Mouse (Mus musculus) kidney, adult 8-10 months (tissue): Measurements from ENCODE around the gene Smagp.
"Not testable (repeated sequence)": the region's sequence is repeated elsewhere in the genome, so short reads cannot be mapped to it uniquely, and the experiment has no call there.

Experiments used
- DNase-seq, 2 experiments: peaks; one replicate each; pipeline ENCODE4 v3.0.0; 2022

Gene Smagp

DNA sequence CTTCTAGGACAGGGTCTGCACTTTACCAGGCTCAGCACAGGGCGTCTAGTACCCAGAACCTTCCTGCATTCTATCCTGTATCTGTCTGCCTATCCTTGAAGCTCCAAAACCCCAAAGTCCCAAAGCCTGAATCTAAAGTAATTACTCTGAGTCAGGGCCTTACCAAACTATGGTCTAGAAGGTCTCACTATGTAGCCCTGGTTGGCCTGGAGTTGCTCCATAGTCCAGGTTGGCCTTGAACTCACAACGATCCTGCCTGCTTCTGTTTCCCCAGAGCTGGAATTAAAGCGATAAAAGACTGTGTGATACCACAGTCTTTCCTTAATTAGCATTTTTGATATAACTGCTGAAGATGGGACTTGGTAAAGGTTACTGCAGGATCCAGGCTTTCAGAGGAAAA is 12.3 kb downstream of the Smagp start:
- no peak for DNase-seq

DNA sequence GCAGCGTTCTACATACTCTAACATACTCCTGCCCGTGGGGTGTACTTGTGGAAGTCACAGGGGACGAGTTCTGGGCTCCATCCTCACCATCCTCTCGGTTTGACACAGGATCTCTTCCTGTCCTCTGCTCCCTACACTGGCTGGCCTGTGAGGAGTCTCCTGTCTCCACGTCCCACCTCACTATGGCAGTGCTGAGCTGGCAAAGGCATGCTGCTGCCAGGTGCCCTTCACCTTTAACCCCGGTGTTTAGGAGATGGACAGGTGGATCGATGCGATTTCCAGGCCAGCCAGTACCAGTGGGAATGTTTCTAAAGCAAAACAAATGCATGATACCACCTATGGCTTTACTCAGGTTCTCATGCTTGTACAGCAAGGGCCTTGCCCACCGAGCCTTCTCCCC is 13.0 kb downstream of the Smagp start:
- no peak for DNase-seq

DNA sequence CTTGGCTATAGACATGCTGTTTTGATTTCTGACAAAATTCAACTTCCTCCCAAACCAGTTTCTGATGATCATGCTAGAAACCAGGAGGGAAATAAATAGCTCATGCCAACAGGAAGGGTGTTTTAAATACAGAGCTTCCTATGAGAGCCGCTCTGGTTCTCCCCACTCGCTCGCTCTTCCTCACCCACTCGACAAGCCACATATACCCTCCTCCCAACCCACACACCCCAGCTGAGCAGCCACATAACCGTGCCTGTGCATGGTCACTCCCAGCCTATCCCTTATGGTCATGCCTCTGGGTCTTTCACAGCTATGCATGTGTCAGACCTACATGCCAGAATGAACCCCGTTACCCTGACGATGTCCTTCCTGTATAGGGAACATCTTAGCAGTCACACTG is 14.6 kb downstream of the Smagp start:
- DNase-seq = no peak

DNA sequence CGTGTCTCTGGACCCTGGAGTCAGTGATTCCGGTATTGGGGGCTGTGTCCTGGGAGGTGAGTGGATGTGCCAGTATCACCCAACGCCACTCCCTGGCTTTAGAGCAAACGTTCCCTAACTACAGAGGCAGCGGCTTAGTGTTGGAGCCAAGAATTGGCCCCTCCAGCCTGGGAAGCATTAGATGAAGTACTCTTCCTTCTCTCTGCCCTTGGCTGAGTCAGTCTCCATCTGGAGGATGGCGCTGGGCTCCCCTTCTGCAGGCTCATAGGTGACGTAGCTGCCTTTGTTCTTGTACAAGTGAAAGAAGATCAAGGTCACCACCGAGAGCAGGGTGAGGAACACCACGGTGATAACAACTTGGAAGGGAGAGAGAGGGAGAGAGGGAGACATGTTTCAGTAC is 15.1 kb downstream of the Smagp start:
- DNase-seq = not testable (repeated sequence)

DNA sequence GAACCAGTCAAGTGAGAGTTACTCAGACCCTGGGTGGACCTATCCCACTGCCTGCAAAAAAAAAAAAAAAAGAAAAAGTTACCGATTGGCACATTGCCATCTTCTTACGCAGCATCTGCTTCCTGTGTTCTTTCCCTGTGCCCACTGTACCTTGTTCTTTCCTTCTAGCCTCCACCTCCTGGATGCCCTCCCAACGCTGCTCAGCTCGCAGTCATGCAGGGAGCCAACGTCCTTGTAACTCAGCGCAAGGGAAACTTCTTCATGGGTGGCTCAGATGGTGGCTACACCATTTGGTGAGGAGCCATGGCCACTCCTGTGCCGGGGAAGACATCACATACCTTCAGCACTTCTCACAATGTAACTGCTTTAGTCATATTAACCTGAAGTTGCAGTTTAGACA is 17.5 kb downstream of the Smagp start:
- DNase-seq = no peak

DNA sequence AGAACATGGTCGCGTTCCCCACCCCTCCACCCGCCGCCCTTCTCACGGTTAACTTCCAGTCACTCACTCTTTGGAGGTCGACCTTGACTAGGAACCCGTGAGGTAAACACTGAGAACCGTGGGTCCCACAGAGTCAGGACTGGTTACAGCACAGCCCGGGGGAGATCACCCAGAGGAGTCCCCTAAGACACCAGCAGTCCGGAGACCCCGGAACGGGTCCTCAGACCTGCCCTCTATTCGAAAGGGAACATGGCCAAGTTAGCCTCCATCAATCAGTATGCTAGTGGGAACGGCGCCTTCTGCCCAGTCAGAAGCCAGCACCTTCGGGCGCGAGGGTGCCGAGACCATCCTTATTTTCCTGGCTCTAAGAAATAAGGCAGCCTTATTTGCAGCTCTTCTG is 20.5 kb downstream of the Smagp start:
- no peak for DNase-seq

DNA sequence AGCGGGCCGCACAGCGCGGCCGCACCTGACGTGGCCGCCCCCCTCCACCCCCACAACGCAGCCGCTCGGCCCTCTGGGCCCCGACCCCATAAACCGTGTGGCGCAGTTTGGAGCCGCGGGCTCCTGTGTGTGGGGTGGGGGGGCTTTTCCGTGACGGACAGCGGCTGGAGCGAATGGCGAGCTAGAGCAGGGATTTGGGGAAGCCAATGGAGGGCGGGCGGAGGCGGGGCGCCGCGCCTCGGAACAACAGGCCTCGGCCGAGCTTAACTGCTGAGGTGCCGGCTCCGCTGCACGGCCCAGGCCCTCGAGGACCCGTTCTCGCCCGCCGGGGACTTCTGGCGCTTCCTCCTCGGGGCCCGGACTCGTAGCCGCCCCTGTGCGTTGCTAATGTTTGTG is 20.9 kb downstream of the Smagp start:
- DNase-seq = peak; percentile 84 to 88

DNA sequence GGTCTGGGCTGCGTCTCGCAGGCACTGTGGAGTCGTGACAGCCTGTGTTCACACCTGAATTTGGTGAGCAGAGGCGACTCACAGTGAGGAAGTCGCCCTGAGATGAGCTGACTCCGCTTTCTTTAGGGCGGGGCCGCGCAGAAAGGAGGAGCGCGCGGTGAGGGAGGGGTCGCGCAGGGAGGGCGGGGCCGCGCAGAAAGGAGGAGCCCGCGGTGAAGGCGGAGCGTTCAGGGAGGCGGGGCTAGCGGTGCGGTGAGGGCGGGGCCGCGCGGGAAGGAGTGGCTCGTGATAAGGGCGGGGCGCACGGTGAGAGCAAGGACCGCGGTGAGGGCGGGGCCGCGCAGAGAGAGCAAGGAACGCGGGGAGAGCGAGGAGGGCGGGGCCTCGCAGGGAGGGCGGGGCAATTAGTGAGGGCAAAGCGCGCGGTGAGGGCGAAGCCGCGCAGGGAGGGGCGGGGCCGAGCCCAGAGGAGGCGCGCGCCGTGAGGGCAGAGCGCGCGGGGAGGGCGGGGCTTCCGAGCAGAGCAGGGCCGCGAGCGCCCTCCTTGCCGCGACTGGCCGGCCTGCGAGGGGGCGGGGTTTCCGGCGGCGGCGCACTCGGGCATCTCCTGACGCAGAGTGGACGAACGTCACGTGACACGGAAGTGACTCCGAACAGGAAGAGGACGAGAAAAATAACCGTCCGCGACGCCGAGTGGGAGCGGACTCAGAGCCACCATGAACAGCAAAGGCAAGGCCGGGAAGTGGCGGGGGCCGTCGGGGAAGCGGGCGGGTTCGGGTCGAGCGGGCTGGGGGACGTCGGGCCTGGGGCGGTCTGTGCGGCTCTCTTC is 21.5 kb downstream of the Smagp start, which contains the start of gene Dazap2:
Dazap2 (plus strand) TSS at position 354 of the 829 bp plus-strand sequence.
- DNase-seq = peak; percentile 98

DNA sequence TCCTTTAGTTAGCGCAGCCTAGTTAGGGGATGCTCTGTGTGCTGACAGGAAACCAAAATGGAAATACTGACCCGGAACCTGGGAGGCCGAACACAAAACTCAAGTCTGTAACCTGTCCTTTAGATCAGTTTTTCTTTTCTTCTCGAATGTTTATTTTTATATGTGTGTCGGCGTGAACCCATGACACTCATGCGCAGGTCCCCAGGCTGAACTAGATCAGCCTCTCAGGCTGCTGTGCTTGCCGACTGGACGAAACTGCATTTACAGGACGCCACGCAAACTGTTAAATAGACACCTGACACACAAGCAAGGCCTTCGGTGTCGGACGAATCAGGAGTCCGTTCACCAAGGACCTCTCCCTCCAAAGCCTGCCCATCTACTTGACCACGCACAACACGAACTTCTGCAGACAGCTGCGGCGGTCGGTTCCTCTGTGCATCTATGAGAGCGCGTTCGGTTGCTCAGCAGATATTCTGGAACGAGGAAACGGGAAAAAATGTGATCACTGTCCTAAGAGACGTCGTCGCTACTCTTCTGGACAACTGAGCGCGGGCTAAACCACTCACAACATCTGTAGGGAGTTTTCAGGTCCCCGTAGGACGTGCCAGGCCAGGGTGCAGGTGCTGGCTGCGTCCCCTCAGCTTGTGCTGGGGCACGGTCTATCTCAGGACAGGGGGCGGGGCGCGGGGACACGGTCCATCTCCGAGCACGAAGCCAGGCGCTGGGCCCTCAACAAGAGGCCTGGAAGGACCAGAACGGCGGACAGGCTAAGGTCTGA is 22.3 kb downstream of the Smagp start:
- DNase-seq = no peak

DNA sequence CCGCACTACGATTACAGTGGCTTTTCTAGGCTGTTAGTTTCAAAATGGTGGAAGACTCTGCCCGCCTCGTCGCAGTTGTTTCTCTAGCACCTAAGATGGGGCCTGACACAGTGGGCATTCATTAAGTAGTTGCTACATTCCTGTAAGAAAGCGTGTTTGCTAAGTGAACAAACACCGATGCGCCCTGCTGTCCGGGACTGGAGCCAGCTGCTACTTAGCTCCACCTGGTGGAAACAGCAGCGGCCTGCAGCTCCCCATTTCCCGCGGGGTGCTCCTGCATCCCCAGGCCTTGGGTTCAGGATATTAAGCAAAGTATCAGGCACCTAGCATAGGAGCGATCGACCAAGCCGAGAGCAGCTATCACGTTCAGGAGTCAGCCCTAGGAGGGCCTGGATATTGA is 23.2 kb downstream of the Smagp start:
- peak; percentile 68 to 78 for DNase-seq

DNA sequence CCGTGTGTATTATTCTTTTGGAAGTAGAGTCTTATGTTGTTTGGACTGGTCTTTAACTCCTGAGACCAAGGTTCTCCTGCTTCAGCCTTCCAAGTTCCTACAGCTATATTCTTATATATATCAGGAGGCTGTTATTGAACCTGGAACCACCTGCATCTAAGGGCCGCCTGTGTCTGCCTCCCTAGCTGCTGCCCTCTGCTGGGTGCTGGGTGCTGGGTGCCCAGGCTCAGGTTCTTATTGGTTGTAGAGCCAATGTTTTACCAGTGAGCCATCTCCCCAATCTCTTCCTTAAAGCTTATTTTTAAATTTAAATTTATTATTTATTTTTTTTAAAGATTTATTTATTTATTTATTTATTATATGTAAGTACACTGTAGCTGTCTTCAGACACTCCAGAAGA is 24.3 kb downstream of the Smagp start:
- DNase-seq = no peak

DNA sequence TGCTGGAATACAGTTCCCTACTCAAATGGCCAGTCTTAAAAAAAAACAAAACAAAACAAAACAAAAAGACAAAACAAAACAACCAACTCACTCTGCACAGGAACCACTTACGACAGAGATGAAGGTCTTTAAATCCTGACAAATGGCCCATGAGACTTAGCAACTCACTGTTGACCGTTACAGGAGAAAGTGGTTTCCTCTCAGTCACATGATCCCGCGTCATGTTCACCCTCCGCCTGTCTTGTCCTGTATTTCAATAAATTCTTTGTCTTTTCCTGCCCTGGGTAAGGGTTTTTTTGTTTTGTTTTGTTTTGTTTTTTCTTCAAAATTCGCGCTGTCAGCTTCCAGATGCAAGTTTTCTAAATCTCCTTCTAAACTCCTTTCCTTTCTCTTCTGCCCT is 24.8 kb downstream of the Smagp start:
- no peak for DNase-seq

DNA sequence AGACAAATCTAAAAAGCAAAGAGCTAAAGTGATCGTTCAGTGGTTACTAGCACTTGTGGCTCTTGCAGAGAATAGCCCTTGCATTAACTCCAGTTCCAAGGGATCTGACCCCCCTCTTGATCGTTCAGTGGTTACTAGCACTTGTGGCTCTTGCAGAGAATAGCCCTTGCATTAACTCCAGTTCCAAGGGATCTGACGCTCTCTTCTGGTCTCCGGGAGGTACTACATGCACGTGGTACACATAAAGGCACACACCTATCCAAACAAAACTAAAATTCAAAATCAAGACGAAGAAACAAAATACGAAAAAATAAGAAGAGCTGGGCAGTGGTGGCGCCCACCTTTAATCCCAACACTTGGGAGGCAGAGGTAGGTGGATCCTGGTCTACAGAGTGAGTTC is 30.1 kb downstream of the Smagp start:
- peak in 1 of 2 experiments; percentile 57 for DNase-seq

DNA sequence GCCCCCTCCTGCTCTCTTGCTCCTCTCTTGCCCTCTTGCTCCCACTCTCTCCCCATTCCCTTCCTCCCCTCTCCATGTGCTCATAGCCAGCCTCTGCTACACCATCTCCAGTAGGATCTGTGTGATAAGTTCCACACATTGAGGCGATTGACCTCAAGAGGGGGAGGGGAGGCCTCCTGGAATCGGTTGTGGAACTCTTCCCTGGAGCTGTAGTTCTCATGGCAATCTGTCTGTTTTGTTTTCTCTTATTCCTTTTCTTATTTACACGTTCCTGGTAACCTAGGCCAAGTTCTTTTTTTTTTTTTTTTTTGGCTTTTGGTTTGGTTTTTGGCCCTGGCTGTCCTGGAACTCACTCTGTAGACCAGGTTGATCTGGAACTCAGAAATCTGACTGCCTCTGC is 35.1 kb downstream of the Smagp start:
- DNase-seq = no peak

DNA sequence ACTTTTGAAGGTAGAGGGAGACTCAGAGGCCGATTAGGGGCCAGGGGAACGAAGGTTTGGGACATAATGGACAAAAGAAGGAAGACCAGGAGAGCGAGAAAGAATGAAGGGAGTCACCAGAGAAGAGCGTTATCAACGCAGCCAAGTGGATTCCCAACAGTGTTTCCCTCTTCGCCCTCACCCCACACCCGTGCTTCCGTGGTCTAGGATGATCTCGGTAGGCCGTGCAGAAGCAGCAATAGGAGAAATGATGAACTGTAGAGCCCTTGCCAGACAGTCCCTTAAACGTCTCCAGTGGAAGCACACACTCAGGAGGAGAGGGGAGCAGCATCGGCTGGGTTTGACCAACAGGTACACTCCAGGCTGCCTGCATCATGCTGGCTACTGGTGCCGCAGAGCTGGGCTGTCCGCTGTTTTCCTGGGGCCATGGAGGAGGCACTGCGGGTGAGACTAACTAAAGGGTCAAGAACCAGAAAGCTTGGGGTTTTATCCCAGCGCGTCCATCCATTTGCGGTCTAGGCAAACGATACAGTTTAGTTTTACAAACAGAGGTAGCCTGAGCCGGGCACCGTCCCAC is 36.0 kb downstream of the Smagp start:
- DNase-seq = no peak

DNA sequence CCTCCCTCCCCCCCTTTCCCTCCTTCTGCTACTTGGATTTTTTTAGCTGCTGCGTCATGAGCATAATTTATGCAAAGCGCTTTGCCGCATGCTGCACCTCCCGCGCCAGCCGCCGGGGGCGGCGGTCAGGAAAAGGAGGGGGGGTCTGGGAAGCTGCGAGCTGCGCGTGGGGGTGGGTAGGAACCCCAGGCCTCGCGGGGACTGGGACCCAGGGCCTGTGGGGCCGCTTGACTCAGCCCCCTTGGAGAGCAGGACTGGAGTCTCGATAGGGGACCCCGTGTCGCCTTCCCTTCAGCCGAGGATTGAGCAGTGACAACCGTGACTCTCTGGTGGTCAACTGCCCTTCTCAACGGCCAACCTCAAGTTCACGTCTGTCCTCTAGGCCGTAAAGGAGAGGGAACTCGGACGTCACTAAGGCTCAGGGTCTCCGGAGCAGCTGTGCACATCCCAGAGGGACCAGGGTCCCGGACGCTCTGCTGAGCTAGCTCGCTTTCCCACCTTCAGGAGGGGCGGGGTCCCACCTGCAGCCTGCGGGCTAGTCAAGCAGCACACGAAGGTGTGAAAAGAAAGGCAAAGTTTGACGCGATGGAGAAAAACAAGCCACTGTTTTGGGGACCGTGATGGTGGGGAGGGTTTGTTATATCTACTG is 36.6 kb downstream of the Smagp start:
- DNase-seq = peak; percentile 81 to 82

DNA sequence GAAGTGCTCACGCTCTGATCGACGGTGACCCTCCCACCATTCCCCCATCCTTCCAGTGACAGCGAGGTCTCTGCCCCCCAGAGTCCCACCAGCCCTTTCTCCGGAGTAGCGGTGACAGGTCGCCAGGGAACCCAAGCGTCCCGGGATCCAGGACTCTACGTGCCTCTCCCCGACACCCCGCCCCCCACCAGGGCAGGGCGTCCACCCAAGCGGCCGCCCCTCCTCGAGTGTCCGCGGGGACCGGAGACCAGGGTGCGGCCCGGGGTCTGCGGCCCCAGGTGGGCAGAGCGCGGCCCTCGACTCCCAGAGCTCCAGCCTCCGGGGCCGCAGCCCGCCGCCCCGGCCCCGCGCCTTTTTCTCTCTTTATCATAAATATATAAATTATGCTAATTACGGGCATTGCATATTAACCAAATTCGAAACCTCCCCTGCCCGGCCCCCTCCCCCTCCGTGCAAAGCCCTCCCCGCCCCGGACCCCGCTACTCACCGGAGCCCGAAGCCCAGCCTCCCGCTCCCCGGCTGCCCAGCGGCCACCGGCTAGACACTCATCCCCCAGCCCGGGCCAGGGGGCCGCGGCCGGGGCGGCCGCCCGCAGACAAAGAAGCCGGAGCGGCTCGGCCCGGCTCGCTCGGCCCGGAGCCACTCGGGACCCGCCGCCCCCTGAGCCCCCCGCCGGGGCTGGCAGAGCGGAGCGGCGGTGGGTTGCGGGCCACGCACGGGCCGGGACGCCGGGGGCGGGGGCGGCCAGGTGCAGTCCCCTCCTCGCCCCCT is 37.3 kb downstream of the Smagp start, which contains the start of gene Pou6f1:
Pou6f1 (minus strand) TSS at position 709 of the 771 bp plus-strand sequence.
- peak; percentile 64 to 71 for DNase-seq

DNA sequence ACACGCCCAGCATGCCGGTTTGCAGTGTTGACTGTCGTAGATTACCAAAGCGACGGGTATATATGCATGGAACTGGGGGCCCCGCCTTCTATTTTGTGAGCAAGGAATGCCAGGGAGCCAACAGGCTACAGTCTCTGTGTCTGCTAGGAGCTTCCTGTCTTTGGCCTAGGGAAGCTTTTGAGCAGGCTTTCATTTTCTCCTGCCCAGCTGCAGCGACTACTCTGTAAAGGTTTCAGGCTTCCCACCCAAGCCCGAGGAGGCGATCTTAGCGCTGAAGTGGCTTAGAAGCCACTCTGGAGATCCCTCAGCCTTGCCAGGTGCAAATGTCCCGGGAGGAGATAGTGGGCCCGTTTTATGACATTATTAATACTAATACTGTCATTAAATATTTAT is 37.9 kb downstream of the Smagp start:
- peak in 1 of 2 experiments; percentile 64 for DNase-seq

DNA sequence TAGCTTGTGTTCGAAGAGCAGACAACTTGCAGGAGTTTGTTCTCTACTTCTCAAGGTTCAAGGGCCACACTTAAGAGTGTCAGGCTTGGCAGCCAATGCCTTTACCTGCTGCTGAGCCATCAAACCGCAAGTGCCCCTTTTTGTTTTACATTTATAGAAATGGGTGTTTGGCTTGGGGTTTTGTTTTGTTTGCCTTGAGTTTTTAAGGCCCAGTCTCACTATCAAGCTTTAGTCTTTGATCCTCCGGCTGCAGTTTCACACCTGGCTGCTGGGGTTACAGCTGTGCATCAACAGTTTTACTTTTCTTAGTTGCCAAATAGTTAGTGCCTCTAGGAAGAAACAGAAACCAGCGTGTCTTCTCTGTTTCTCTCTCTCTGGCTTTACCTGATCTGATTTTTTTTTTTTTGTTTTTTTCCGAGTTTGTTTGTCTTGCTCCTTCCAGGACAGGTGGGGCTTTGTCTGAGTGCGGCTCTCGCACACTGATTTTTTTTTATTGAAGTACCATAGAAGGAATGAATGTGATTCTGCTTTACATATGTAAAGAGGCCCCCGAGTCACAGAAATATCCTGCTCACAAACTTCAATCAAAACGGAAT is 38.4 kb downstream of the Smagp start:
- no peak for DNase-seq

DNA sequence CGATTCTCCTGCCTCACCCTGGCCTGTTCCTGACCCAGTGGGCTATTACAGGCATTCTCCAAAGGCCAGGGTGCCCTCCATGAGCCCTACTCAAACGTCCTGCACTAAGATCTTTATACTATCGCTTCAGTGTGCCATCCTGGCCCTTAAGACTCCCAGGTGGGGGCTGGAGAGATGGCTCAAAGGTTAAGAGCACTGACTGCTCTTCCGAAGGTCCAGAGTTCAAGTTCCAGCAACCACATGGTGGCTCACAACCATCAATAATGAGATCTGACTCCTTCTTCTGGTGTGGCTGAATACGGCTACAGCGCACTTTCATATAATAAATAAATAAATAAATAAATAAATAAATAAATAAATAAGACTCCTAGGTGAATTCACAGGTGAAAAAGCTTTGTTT is 43.9 kb downstream of the Smagp start:
- DNase-seq = peak in 1 of 2 experiments; percentile 50

DNA sequence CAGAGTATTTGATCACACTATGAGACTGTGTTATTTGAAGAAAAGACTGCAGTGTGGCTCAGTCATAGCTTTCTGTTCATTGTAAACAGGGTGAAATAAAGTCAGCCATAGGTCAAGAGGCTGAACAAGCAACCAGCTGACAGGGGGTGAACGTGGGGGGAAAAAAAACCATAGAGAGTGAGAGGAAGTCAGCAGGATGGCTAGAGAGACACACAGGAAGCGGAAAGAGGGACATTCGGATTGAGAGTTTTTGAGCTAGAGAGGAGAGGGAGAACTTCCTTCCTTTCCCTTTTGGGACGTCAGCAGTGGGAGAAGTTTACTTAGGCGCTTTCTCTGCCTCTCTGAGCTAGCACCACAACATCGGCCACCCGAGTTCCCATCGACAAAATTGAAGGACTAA is 46.3 kb downstream of the Smagp start:
- no peak for DNase-seq

DNA sequence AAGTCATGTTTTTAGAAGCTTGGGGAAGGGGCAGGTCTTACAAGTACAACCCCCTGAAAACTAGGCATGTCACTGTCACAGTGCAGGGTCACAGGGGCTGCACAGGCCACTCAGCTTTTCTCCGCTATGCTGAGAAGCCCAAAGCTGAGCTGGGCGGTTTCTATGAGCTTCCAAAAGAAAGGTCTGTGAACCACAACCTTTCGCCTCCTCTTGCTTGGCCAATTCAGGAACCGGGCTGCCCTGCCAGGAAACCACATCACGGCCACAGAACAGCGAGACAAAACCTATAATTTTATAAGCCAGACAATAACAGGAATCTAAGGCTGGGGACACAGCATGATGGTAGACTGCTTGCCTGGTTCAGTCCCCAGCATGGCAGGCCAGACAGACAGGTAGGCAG is 48.4 kb downstream of the Smagp start:
- no peak for DNase-seq
